Mouse (Mus musculus): Measurements from ENCODE around the gene Hmgb1. TPM values are rescaled to one million over a fixed set of nuclear protein-coding genes. Genes with fewer than 3 reads are reported as not detected.

Gene Hmgb1
- total and polyA plus RNA-seq, 2 experiments, result 17.1 to 131 TPM

GRCm38 (mm10) chr5:149044067-149044466, 140.2 kb downstream of the Hmgb1 start:
- Histone ChIP-seq H3K9ac (ENCODE audit: low read depth, low read length) (no peak overlapping the region), H3K4me3 (ENCODE audit: insufficient read depth, low read depth, low read length) (no peak overlapping the region), H3K36me3 (ENCODE audit: control insufficient read depth, insufficient read depth, low read length) (peaks cover 18% of the 10 kb centered on the region), H3K27me3 (ENCODE audit: control insufficient read depth, insufficient read depth, low read length) (no peaks in the 10 kb centered on the region), H3K79me2 (ENCODE audit: control insufficient read depth, insufficient read depth, low read length) (no peaks in the 10 kb centered on the region), H3K4me1 (ENCODE audit: control insufficient read depth, insufficient read depth, low read length) (no peaks in the 10 kb centered on the region), H3K27ac (replicated peaks; ENCODE audit: insufficient read depth, low read depth, low read length) (no peak overlapping the region)
- TF ChIP-seq POLR2A (IDR thresholded peaks at IDR 0.05; ENCODE audit: extremely low read depth, insufficient read depth, low read length), result no peak
- TF ChIP-seq CTCF (IDR thresholded peaks at IDR 0.05; ENCODE audit: low read depth, low read length), result no peak
- no peak for DNase-seq (ENCODE audit: extremely low read depth, low read depth, low spot score)
- WGBS, result 73% methylated on average over 4 of the region's 4 CpGs

- no peaks in the 10 kb centered on the region for H3K27me3 ChIP-seq (ENCODE audit: control insufficient read depth, insufficient read depth, low read length)
- no peak overlapping the region for H3K9ac ChIP-seq (ENCODE audit: low read depth, low read length)
- TF ChIP-seq POLR2A (IDR thresholded peaks at IDR 0.05; ENCODE audit: extremely low read depth, insufficient read depth, low read length) (no peak), CTCF (IDR thresholded peaks at IDR 0.05; ENCODE audit: low read depth, low read length) (no peak)
- no peaks in the 10 kb centered on the region for H3K79me2 ChIP-seq (ENCODE audit: control insufficient read depth, insufficient read depth, low read length)
- no peak for DNase-seq (ENCODE audit: extremely low read depth, low read depth, low spot score)
- no peak overlapping the region for H3K27ac ChIP-seq (replicated peaks; ENCODE audit: insufficient read depth, low read depth, low read length)
- H3K36me3 ChIP-seq (ENCODE audit: control insufficient read depth, insufficient read depth, low read length), result peaks cover 14% of the 10 kb centered on the region
- 85% methylated on average over 6 of the region's 6 CpGs for WGBS
- H3K4me3 ChIP-seq (ENCODE audit: insufficient read depth, low read depth, low read length), result no peak overlapping the region
- H3K4me1 ChIP-seq (ENCODE audit: control insufficient read depth, insufficient read depth, low read length), result peaks cover 2% of the 10 kb centered on the region; the same call in 1 of the 2 replicates
Observed at GRCm38 (mm10) chr5:149043240-149043639, 141.0 kb downstream of the Hmgb1 start.

- no peak overlapping the region for H3K4me3 ChIP-seq (ENCODE audit: insufficient read depth, low read depth, low read length)
- H3K79me2 ChIP-seq (ENCODE audit: control insufficient read depth, insufficient read depth, low read length), result no peaks in the 10 kb centered on the region
- WGBS, result 91% methylated on average over 5 of the region's 5 CpGs
- H3K27ac ChIP-seq (replicated peaks; ENCODE audit: insufficient read depth, low read depth, low read length), result no peak overlapping the region
- H3K4me1 ChIP-seq (ENCODE audit: control insufficient read depth, insufficient read depth, low read length), result peaks cover 2% of the 10 kb centered on the region; the same call in 1 of the 2 replicates
- no peak overlapping the region for H3K9ac ChIP-seq (ENCODE audit: low read depth, low read length)
- no peaks in the 10 kb centered on the region for H3K27me3 ChIP-seq (ENCODE audit: control insufficient read depth, insufficient read depth, low read length)
- no peaks in the 10 kb centered on the region for H3K36me3 ChIP-seq (ENCODE audit: control insufficient read depth, insufficient read depth, low read length)
- peak; percentile 45 for DNase-seq (ENCODE audit: extremely low read depth, low read depth, low spot score)
- no peak for TF ChIP-seq POLR2A (IDR thresholded peaks at IDR 0.05; ENCODE audit: extremely low read depth, insufficient read depth, low read length)
- TF ChIP-seq CTCF (IDR thresholded peaks at IDR 0.05; ENCODE audit: low read depth, low read length), result no peak
Observed at GRCm38 (mm10) chr5:149039825-149040224, 144.5 kb downstream of the Hmgb1 start.

GRCm38 (mm10) chr5:149037729-149038128, 146.6 kb downstream of the Hmgb1 start:
- TF ChIP-seq POLR2A (IDR thresholded peaks at IDR 0.05; ENCODE audit: extremely low read depth, insufficient read depth, low read length), result no peak
- no peak for TF ChIP-seq CTCF (IDR thresholded peaks at IDR 0.05; ENCODE audit: low read depth, low read length)
- H3K27me3 ChIP-seq (ENCODE audit: control insufficient read depth, insufficient read depth, low read length), result no peaks in the 10 kb centered on the region
- no peak overlapping the region for H3K9ac ChIP-seq (ENCODE audit: low read depth, low read length)
- no peak overlapping the region for H3K4me3 ChIP-seq (ENCODE audit: insufficient read depth, low read depth, low read length)
- 8% methylated on average over 10 of the region's 10 CpGs for WGBS
- peak; percentile 96 for DNase-seq (ENCODE audit: extremely low read depth, low read depth, low spot score)
- H3K27ac ChIP-seq (replicated peaks; ENCODE audit: insufficient read depth, low read depth, low read length), result no peak overlapping the region
- no peaks in the 10 kb centered on the region for H3K36me3 ChIP-seq (ENCODE audit: control insufficient read depth, insufficient read depth, low read length)
- peaks cover 2% of the 10 kb centered on the region; the same call in 1 of the 2 replicates for H3K4me1 ChIP-seq (ENCODE audit: control insufficient read depth, insufficient read depth, low read length)
- no peaks in the 10 kb centered on the region for H3K79me2 ChIP-seq (ENCODE audit: control insufficient read depth, insufficient read depth, low read length)

GRCm38 (mm10) chr5:149036920-149037319, 147.4 kb downstream of the Hmgb1 start:
- H3K4me3 ChIP-seq (ENCODE audit: insufficient read depth, low read depth, low read length), result no peak overlapping the region
- peaks cover 2% of the 10 kb centered on the region; the same call in 1 of the 2 replicates for H3K4me1 ChIP-seq (ENCODE audit: control insufficient read depth, insufficient read depth, low read length)
- no peak overlapping the region for H3K27ac ChIP-seq (replicated peaks; ENCODE audit: insufficient read depth, low read depth, low read length)
- TF ChIP-seq CTCF (IDR thresholded peaks at IDR 0.05; ENCODE audit: low read depth, low read length) (peak; percentile 28; the same call in 1 of the 2 replicates), POLR2A (IDR thresholded peaks at IDR 0.05; ENCODE audit: extremely low read depth, insufficient read depth, low read length) (no peak)
- H3K79me2 ChIP-seq (ENCODE audit: control insufficient read depth, insufficient read depth, low read length), result no peaks in the 10 kb centered on the region
- H3K9ac ChIP-seq (ENCODE audit: low read depth, low read length), result no peak overlapping the region
- WGBS, result over 99% methylated on average over 3 of the region's 3 CpGs
- H3K27me3 ChIP-seq (ENCODE audit: control insufficient read depth, insufficient read depth, low read length), result no peaks in the 10 kb centered on the region
- H3K36me3 ChIP-seq (ENCODE audit: control insufficient read depth, insufficient read depth, low read length), result no peaks in the 10 kb centered on the region
- DNase-seq (ENCODE audit: extremely low read depth, low read depth, low spot score), result no peak

GRCm38 (mm10) chr5:149032438-149032837, 151.9 kb downstream of the Hmgb1 start:
- TF ChIP-seq POLR2A (IDR thresholded peaks at IDR 0.05; ENCODE audit: extremely low read depth, insufficient read depth, low read length), result no peak
- no peak for TF ChIP-seq CTCF (IDR thresholded peaks at IDR 0.05; ENCODE audit: low read depth, low read length)
- 97% methylated on average over 4 of the region's 4 CpGs for WGBS

More at GRCm38 (mm10) chr5:149032438-149032837, 151.9 kb downstream of the Hmgb1 start:
- Histone ChIP-seq H3K79me2 (ENCODE audit: control insufficient read depth, insufficient read depth, low read length) (no peaks in the 10 kb centered on the region), H3K4me3 (ENCODE audit: insufficient read depth, low read depth, low read length) (no peak overlapping the region), H3K4me1 (ENCODE audit: control insufficient read depth, insufficient read depth, low read length) (peaks cover 2% of the 10 kb centered on the region), H3K9ac (ENCODE audit: low read depth, low read length) (no peak overlapping the region), H3K27ac (replicated peaks; ENCODE audit: insufficient read depth, low read depth, low read length) (no peak overlapping the region), H3K36me3 (ENCODE audit: control insufficient read depth, insufficient read depth, low read length) (no peaks in the 10 kb centered on the region), H3K27me3 (ENCODE audit: control insufficient read depth, insufficient read depth, low read length) (no peaks in the 10 kb centered on the region)
- DNase-seq (ENCODE audit: extremely low read depth, low read depth, low spot score), result no peak
